Mouse (Mus musculus) MEL (cell line): ENCODE measurements around the gene Smpdl3a.

Source experiments
- CTCF ChIP-seq, 3 experiments: IDR thresholded peaks in 2 of 3; conservative IDR thresholded peaks in 1 of 3; 2 replicates each; pipeline ENCODE4 v1.5.1; 2011 to 2012; ENCODE audit warnings: low read length in 3 of 3, low read depth in 2 of 3, mild to moderate bottlenecking in 2 of 3, improper control_type of control experiment in 1 of 3, inconsistent platforms in 1 of 3, mixed read lengths in 1 of 3, moderate library complexity in 1 of 3; ENCODE audit not compliant: control insufficient read depth in 1 of 3, insufficient read depth in 1 of 3, poor library complexity in 1 of 3, severe bottlenecking in 1 of 3
- HCFC1 ChIP-seq: IDR thresholded peaks from 2 replicates; pipeline ENCODE4 v1.6.1; 2012; ENCODE audit warnings: low read depth, mild to moderate bottlenecking, inconsistent platforms, low read length, improper control_type of control experiment, moderate library complexity
- POLR2A ChIP-seq, 2 experiments: IDR thresholded peaks; 2 replicates each; pipeline ENCODE4 v1.6.1; 2011 to 2012; ENCODE audit warnings: low read length in 2 of 2, mild to moderate bottlenecking in 2 of 2, control low read depth in 1 of 2, improper control_type of control experiment in 1 of 2, low read depth in 1 of 2, moderate library complexity in 1 of 2; ENCODE audit not compliant: control insufficient read depth in 1 of 2, insufficient read depth in 1 of 2, poor library complexity in 1 of 2

DNA sequence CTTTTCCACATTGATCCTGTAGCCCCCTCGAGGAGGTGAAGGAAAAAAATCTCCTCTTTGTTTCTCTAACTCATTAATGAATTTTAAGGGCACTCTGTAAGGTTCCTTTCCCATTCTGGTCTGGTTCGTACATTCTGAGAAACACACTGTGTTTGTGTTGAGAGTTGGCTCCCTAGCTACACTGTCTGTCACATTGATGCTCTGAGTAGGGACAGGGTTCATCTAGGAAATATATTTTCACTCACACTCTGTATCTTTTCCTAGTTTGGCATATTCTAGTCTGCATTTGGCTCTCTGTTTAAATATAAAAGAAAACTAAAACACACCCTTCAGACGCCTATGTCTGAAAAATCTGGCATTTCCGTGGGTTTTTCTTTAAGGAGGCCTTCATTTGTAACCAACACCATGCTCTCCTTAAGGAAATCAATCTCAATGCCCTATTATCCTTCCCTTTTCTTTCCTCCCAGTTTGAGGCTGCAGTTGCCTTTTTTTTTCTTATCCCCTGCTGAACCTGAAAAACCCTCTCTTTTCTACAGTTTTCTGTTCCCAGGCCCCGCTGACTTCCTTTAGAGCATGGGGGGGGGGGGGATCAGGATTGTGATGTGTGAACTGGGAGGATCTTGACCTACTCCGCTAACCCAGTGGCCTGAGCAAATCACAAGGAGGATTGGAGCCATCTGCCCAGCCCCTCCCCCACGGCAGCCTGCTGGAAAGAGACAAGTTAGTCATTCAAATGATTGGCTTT lies 9.8 kb upstream of the Smpdl3a start:
- TF ChIP-seq POLR2A (IDR thresholded peaks at IDR 0.05; ENCODE audit: control insufficient read depth in 1 of 2, insufficient read depth in 1 of 2, low read depth in 1 of 2, low read length in 2 of 2, poor library complexity in 1 of 2) (no peak), CTCF (IDR thresholded peaks at IDR 0.05 in 2 of 3, conservative IDR thresholded peaks at IDR 0.05 in 1 of 3; ENCODE audit: control insufficient read depth in 1 of 3, insufficient read depth in 1 of 3, low read depth in 2 of 3, low read length in 3 of 3, poor library complexity in 1 of 3, severe bottlenecking in 1 of 3) (no peak), HCFC1 (no peak)
